Mouse (Mus musculus) urinary bladder, postnatal 0 days (tissue): ENCODE data around the gene Mfsd1. TPM values are rescaled to one million over a fixed set of nuclear protein-coding genes. Genes with fewer than 3 reads are reported as not detected.

ENCODE experiments used
- polyA plus RNA-seq: library from polyadenylated mRNA; unstranded; fragments of >200 nt; fragmentation: Nextera tagmentation; extraction: Ambion mirVana; gene quantifications from 2 replicates; pipeline ENCODE4 v1.2.1, GENCODE M21; 2015

Gene Mfsd1
- polyA plus RNA-seq = 33.1 and 35.2 TPM in 2 replicates

GRCm38 (mm10) chr3:67582273-67583124 lies at the start of gene Mfsd1:
Mfsd1 (plus strand) TSS chr3:67582741.

Other genes with a start within 250 kb of the Mfsd1 start
- gene Mlf1, start 208.6 kb upstream of the Mfsd1 start, polyA plus RNA-seq = 3.3 and 6.2 TPM in 2 replicates
- gene Gm17402, start 207.6 kb upstream of the Mfsd1 start, polyA plus RNA-seq = not detected in 2 replicates
- 26.0 and 29.8 TPM in 2 replicates for gene Gfm1, start 152.6 kb upstream of the Mfsd1 start, polyA plus RNA-seq
- 60.4 and 61.9 TPM in 2 replicates for gene Lxn, start 118.8 kb upstream of the Mfsd1 start, polyA plus RNA-seq
- 4.5 and 5.5 TPM in 2 replicates for gene Rarres1, start 67.2 kb upstream of the Mfsd1 start, polyA plus RNA-seq